Mouse (Mus musculus): ENCODE data around the gene Krtap5-3. TPM values are rescaled to one million over a fixed set of nuclear protein-coding genes. Genes with fewer than 3 reads are reported as not detected.
"Not testable (repeated sequence)": the region's sequence is repeated elsewhere in the genome, so short reads cannot be mapped to it uniquely, and the experiment has no call there.

The Krtap5-3 gene
- total RNA-seq (2021), result not detected
- polyA plus RNA-seq (2012; rRNA removed), result not detected in 2 replicates
- long read RNA-seq, result 0 reads

- H3K9ac ChIP-seq (ENCODE audit: low read depth, low read length), result no peak within 1 kb of the TSS
- TF ChIP-seq CTCF (IDR thresholded peaks at IDR 0.05) (no peak), POLR2A (IDR thresholded peaks at IDR 0.05; ENCODE audit: insufficient read depth, low read depth, low read length) (no peak), EP300 (IDR thresholded peaks at IDR 0.05; ENCODE audit: insufficient read depth, low read depth, low read length) (no peak)
- WGBS, result 31% methylated on average over 1 of the region's 1 CpGs
- no peaks in the 10 kb centered on the region for H3K79me2 ChIP-seq (replicated peaks; ENCODE audit: control insufficient read depth, insufficient read depth, low read length)
- no peaks in the 10 kb centered on the region for H3K36me3 ChIP-seq (ENCODE audit: control insufficient read depth, insufficient read depth, low read length)
- no peaks in the 10 kb centered on the region for H3K4me1 ChIP-seq (ENCODE audit: control insufficient read depth, insufficient read depth, low read length)
- no peak within 1 kb of the TSS for H3K4me3 ChIP-seq
- no peak for DNase-seq
- no peak within 1 kb of the TSS for H3K27ac ChIP-seq
- intact Hi-C loops (cut with DNase I), result no loop called here
- H3K27me3 ChIP-seq (ENCODE audit: control insufficient read depth, insufficient read depth, low read length), result no peaks in the 10 kb centered on the region
These were observed at the start of gene Krtap5-3 for GRCm38 (mm10) chr7:142201064-142201463. Krtap5-3 (plus strand) TSS chr7:142201364.

DNA sequence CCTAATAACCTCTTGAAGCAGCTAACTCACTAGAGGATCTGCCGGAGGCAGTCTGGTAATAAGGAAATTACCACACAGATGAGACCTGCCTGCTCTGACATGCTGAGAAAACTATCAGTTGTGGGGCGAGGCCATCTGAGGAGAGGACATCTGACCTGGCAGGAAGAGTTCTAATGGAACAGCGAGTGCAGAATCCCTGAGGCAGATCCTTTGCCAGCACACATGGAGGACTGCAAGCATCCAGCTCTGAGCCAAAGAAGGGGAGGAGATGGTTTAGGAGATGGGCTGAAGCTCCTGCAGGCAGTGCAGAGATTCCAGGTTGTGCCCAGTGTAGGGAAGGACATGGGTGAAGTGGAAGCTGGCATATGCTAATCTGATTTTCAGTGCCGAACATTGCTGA, 49.0 kb upstream of the Krtap5-3 start:
- no peak for DNase-seq
- Histone ChIP-seq H3K9ac (ENCODE audit: low read depth, low read length) (no peak overlapping the region), H3K4me3 (no peak overlapping the region), H3K79me2 (replicated peaks; ENCODE audit: control insufficient read depth, insufficient read depth, low read length) (no peaks in the 10 kb centered on the region), H3K36me3 (ENCODE audit: control insufficient read depth, insufficient read depth, low read length) (no peaks in the 10 kb centered on the region), H3K27ac (no peak overlapping the region), H3K4me1 (ENCODE audit: control insufficient read depth, insufficient read depth, low read length) (no peaks in the 10 kb centered on the region), H3K27me3 (ENCODE audit: control insufficient read depth, insufficient read depth, low read length) (no peaks in the 10 kb centered on the region)
- TF ChIP-seq CTCF (IDR thresholded peaks at IDR 0.05), result no peak
- TF ChIP-seq EP300 (IDR thresholded peaks at IDR 0.05; ENCODE audit: insufficient read depth, low read depth, low read length), result no peak
- TF ChIP-seq POLR2A (IDR thresholded peaks at IDR 0.05; ENCODE audit: insufficient read depth, low read depth, low read length), result no peak
- 71% methylated on average over 4 of the region's 4 CpGs for WGBS
- intact Hi-C loops (cut with DNase I), result no loop called here

GRCm38 (mm10) chr7:142155308-142155707, 45.9 kb upstream of the Krtap5-3 start:
- no peak for DNase-seq
- H3K79me2 ChIP-seq (replicated peaks; ENCODE audit: control insufficient read depth, insufficient read depth, low read length), result no peaks in the 10 kb centered on the region
- no peak overlapping the region for H3K27ac ChIP-seq
- H3K4me1 ChIP-seq (ENCODE audit: control insufficient read depth, insufficient read depth, low read length), result no peaks in the 10 kb centered on the region
- H3K4me3 ChIP-seq, result no peak overlapping the region
- TF ChIP-seq CTCF (IDR thresholded peaks at IDR 0.05) (no peak), POLR2A (IDR thresholded peaks at IDR 0.05; ENCODE audit: insufficient read depth, low read depth, low read length) (no peak), EP300 (IDR thresholded peaks at IDR 0.05; ENCODE audit: insufficient read depth, low read depth, low read length) (no peak)
- no peaks in the 10 kb centered on the region for H3K27me3 ChIP-seq (ENCODE audit: control insufficient read depth, insufficient read depth, low read length)
- intact Hi-C loops (cut with DNase I), result no loop called here
- no peaks in the 10 kb centered on the region for H3K36me3 ChIP-seq (ENCODE audit: control insufficient read depth, insufficient read depth, low read length)
- 40% methylated on average over 1 of the region's 1 CpGs for WGBS
- H3K9ac ChIP-seq (ENCODE audit: low read depth, low read length), result no peak overlapping the region

GRCm38 (mm10) chr7:142157013-142157412, 44.2 kb upstream of the Krtap5-3 start, which contains the start of gene Gm29735:
Gm29735 (minus strand) TSS chr7:142157113.
- H3K9ac ChIP-seq (ENCODE audit: low read depth, low read length); H3K79me2 ChIP-seq (replicated peaks; ENCODE audit: control insufficient read depth, insufficient read depth, low read length); H3K36me3 ChIP-seq (ENCODE audit: control insufficient read depth, insufficient read depth, low read length); intact Hi-C loops (cut with DNase I); H3K4me3 ChIP-seq; DNase-seq; H3K4me1 ChIP-seq (ENCODE audit: control insufficient read depth, insufficient read depth, low read length); H3K27me3 ChIP-seq (ENCODE audit: control insufficient read depth, insufficient read depth, low read length); H3K27ac ChIP-seq: not testable (repeated sequence)
- 48% methylated on average over 2 of the region's 2 CpGs for WGBS

- TF ChIP-seq CTCF (IDR thresholded peaks at IDR 0.05) (no peak), POLR2A (IDR thresholded peaks at IDR 0.05; ENCODE audit: insufficient read depth, low read depth, low read length) (no peak), EP300 (IDR thresholded peaks at IDR 0.05; ENCODE audit: insufficient read depth, low read depth, low read length) (no peak)
- intact Hi-C loops (cut with DNase I), result no loop called here
- Histone ChIP-seq H3K9ac (ENCODE audit: low read depth, low read length) (no peak overlapping the region), H3K79me2 (replicated peaks; ENCODE audit: control insufficient read depth, insufficient read depth, low read length) (no peaks in the 10 kb centered on the region), H3K27me3 (ENCODE audit: control insufficient read depth, insufficient read depth, low read length) (no peaks in the 10 kb centered on the region), H3K4me1 (ENCODE audit: control insufficient read depth, insufficient read depth, low read length) (no peaks in the 10 kb centered on the region), H3K27ac (no peak overlapping the region), H3K36me3 (ENCODE audit: control insufficient read depth, insufficient read depth, low read length) (no peaks in the 10 kb centered on the region), H3K4me3 (no peak overlapping the region)
- WGBS, result 86% methylated on average over 3 of the region's 3 CpGs
- no peak for DNase-seq
These were observed 41.8 kb upstream of the Krtap5-3 start for GRCm38 (mm10) chr7:142159366-142159765.

- H3K27ac ChIP-seq; DNase-seq; H3K9ac ChIP-seq (ENCODE audit: low read depth, low read length); H3K27me3 ChIP-seq (ENCODE audit: control insufficient read depth, insufficient read depth, low read length); H3K79me2 ChIP-seq (replicated peaks; ENCODE audit: control insufficient read depth, insufficient read depth, low read length); intact Hi-C loops (cut with DNase I); H3K4me3 ChIP-seq; H3K36me3 ChIP-seq (ENCODE audit: control insufficient read depth, insufficient read depth, low read length); H3K4me1 ChIP-seq (ENCODE audit: control insufficient read depth, insufficient read depth, low read length): not testable (repeated sequence)
These were observed 35.5 kb upstream of the Krtap5-3 start, which contains the start of gene Gm4553 for GRCm38 (mm10) chr7:142165639-142166038. Gm4553 (minus strand) TSS chr7:142165739.

Measured in heart, adult 2 months (tissue).